Mouse (Mus musculus) bone marrow macrophage, adult 2 months (primary cell): Measurements from ENCODE around the gene Zp3. TPM values are rescaled to one million over a fixed set of nuclear protein-coding genes. Genes with fewer than 3 reads are reported as not detected.
A peak's percentile ranks its signal among the peaks of the same experiment; 100 is the strongest.

Experiments
- H3K27ac ChIP-seq: 2 replicates; pipeline ENCODE4 v1.5.1; 2012; ENCODE audit warnings: low read depth, low read length; ENCODE audit not compliant: insufficient read depth
- H3K4me1 ChIP-seq: 2 replicates; pipeline ENCODE4 v1.6.1; 2012; ENCODE audit warnings: low read length; ENCODE audit not compliant: control insufficient read depth, insufficient read depth
- H3K4me3 ChIP-seq: 2 replicates; pipeline ENCODE4 v1.5.1; 2012; ENCODE audit warnings: mild to moderate bottlenecking, low read length, moderate library complexity; ENCODE audit not compliant: insufficient read depth
- CTCF ChIP-seq: IDR thresholded peaks from 2 replicates; pipeline ENCODE4 v1.5.1; 2012; ENCODE audit warnings: low read depth, mild to moderate bottlenecking, low read length, moderate library complexity
- POLR2A ChIP-seq: IDR thresholded peaks from 2 replicates; pipeline ENCODE4 v1.6.1; 2012; ENCODE audit warnings: mild to moderate bottlenecking, low read depth, low read length, borderline replicate concordance
- polyA plus RNA-seq: library from polyadenylated mRNA; stranded (reverse); fragments of >200 nt; gene quantifications from 2 replicates; pipeline ENCODE4 v1.2.4, GENCODE M21; 2012; ENCODE audit not compliant: missing spikeins, insufficient read depth, insufficient read length

Gene Zp3
- polyA plus RNA-seq, 1 experiment = not detected

GRCm38 (mm10) chr5:135960909-135961635 is 18.8 kb upstream of the Zp3 start:
- Histone ChIP-seq H3K4me1 (peaks cover 38% of the 10 kb centered on the region), H3K27ac (peak overlapping the region; percentile 95), H3K4me3 (peak overlapping the region; percentile 69)
- TF ChIP-seq POLR2A (no peak), CTCF (no peak)

GRCm38 (mm10) chr5:135962125-135962491 is 17.8 kb upstream of the Zp3 start:
- H3K27ac ChIP-seq = peak overlapping the region; percentile 95
- peaks cover 29% of the 10 kb centered on the region for H3K4me1 ChIP-seq
- no peak for TF ChIP-seq POLR2A
- TF ChIP-seq CTCF = no peak
- peak overlapping the region; percentile 69 for H3K4me3 ChIP-seq

- Histone ChIP-seq H3K4me1 (peaks cover 27% of the 10 kb centered on the region), H3K4me3 (peak overlapping the region; percentile 63), H3K27ac (peak overlapping the region; percentile 83)
- no peak for TF ChIP-seq CTCF
- peak; percentile 35; the same call in 1 of the 2 replicates for TF ChIP-seq POLR2A
Observed at GRCm38 (mm10) chr5:135962492-135963279, 17.2 kb upstream of the Zp3 start.

- Histone ChIP-seq H3K4me1 (peaks cover 23% of the 10 kb centered on the region), H3K4me3 (peak overlapping the region; percentile 63), H3K27ac (peak overlapping the region; percentile 69)
- TF ChIP-seq POLR2A = no peak
- TF ChIP-seq CTCF = no peak
Observed at GRCm38 (mm10) chr5:135963280-135963627, 16.6 kb upstream of the Zp3 start.

GRCm38 (mm10) chr5:135965501-135965930 is 14.4 kb upstream of the Zp3 start:
- TF ChIP-seq POLR2A (no peak), CTCF (no peak)
- H3K4me1 ChIP-seq = peaks cover 13% of the 10 kb centered on the region
- H3K27ac ChIP-seq = no peak overlapping the region
- H3K4me3 ChIP-seq = no peak overlapping the region

GRCm38 (mm10) chr5:135966866-135967265 is 13.0 kb upstream of the Zp3 start:
- Histone ChIP-seq H3K4me1 (0 out of 2 replicates have a peak, but pooled peaks cover 2% of the 10 kb centered on the region), H3K27ac (no peak overlapping the region), H3K4me3 (no peak overlapping the region)
- TF ChIP-seq CTCF (peak; percentile 68), POLR2A (no peak)

- Histone ChIP-seq H3K4me1 (no peaks in the 10 kb centered on the region), H3K27ac (no peak overlapping the region), H3K4me3 (no peak overlapping the region)
- TF ChIP-seq POLR2A = no peak
- no peak for TF ChIP-seq CTCF
Observed at GRCm38 (mm10) chr5:135968781-135969180, 11.1 kb upstream of the Zp3 start.

GRCm38 (mm10) chr5:135970247-135970646 is 9.7 kb upstream of the Zp3 start:
- H3K27ac ChIP-seq = no peak overlapping the region
- no peaks in the 10 kb centered on the region for H3K4me1 ChIP-seq
- no peak overlapping the region for H3K4me3 ChIP-seq
- TF ChIP-seq CTCF (no peak), POLR2A (no peak)

GRCm38 (mm10) chr5:135971876-135972275 is 8.0 kb upstream of the Zp3 start:
- Histone ChIP-seq H3K27ac (no peak overlapping the region), H3K4me3 (no peak overlapping the region), H3K4me1 (peaks cover 5% of the 10 kb centered on the region)
- TF ChIP-seq POLR2A = no peak
- no peak for TF ChIP-seq CTCF

- Histone ChIP-seq H3K4me3 (no peak within 1 kb of the TSS), H3K27ac (no peak within 1 kb of the TSS), H3K4me1 (peaks cover 5% of the 10 kb centered on the region)
- TF ChIP-seq CTCF (no peak), POLR2A (no peak)
Observed at GRCm38 (mm10) chr5:135974365-135974764, 5.5 kb upstream of the Zp3 start, which contains the start of gene Ssc4d. Gene Ssc4d, minus strand, starts transcription at chr5:135974531.
